Mouse (Mus musculus): ENCODE results near the gene Eftud2. TPM values are rescaled to one million over a fixed set of nuclear protein-coding genes. Genes with fewer than 3 reads are reported as not detected.
A peak's percentile ranks its signal among the peaks of the same experiment; 100 is the strongest.

Gene Eftud2
- total RNA-seq, 2 experiments from 2014 or later: 123 to 135 TPM

GRCm38 (mm10) chr11:102884616-102885219, 3.9 kb upstream of the Eftud2 start, which contains the start of gene Fam187a:
Gene Fam187a (plus strand): TSS chr11:102885169.
- intact Hi-C loops (cut with DNase I): loop anchor here (5.0 kb wide), 1 partner anchor 153 kb away; no protein-coding TSS in a partner anchor
- no peak for DNase-seq (ENCODE audit: low spot score in 2 of 2)

- peak in 1 of 2 experiments; percentile 39 for DNase-seq (ENCODE audit: low spot score in 2 of 2)
- intact Hi-C loops (cut with DNase I): loop anchor here (5.0 kb wide), 1 partner anchor 156 kb away; no protein-coding TSS in a partner anchor
Measured at GRCm38 (mm10) chr11:102881314-102882198, 771 bp upstream of the Eftud2 start.

GRCm38 (mm10) chr11:102879558-102879957, 1.2 kb downstream of the Eftud2 start:
- DNase-seq (ENCODE audit: low spot score in 2 of 2): no peak

GRCm38 (mm10) chr11:102874801-102875334, 5.9 kb downstream of the Eftud2 start:
- intact Hi-C loops (cut with DNase I): no loop called here
- peak; percentile 59 to 70 for DNase-seq (ENCODE audit: low spot score in 2 of 2)

More at GRCm38 (mm10) chr11:102879558-102879957, 1.2 kb downstream of the Eftud2 start:
- intact Hi-C loops (cut with DNase I): no loop called here

GRCm38 (mm10) chr11:102864272-102864671, 16.5 kb downstream of the Eftud2 start:
- intact Hi-C loops (cut with DNase I): loop anchor here (2.0 to 5.0 kb wide), 2 partner anchors 89 to 127 kb away; no protein-coding TSS in a partner anchor
- peak in 1 of 2 experiments; percentile 43 for DNase-seq (ENCODE audit: low spot score in 2 of 2)

- DNase-seq (ENCODE audit: low spot score in 2 of 2): peak; percentile 34 to 56
- intact Hi-C loops (cut with DNase I): loop anchor here (5.0 kb wide), 1 partner anchor 123 kb away; no protein-coding TSS in a partner anchor
Measured at GRCm38 (mm10) chr11:102859933-102860332, 20.9 kb downstream of the Eftud2 start.

GRCm38 (mm10) chr11:102858951-102859350, 21.8 kb downstream of the Eftud2 start:
- intact Hi-C loops (cut with DNase I): no loop called here
- DNase-seq (ENCODE audit: low spot score in 2 of 2): no peak

GRCm38 (mm10) chr11:102855941-102856340, 24.8 kb downstream of the Eftud2 start:
- no peak for DNase-seq (ENCODE audit: low spot score in 2 of 2)
- intact Hi-C loops (cut with DNase I): no loop called here

GRCm38 (mm10) chr11:102853760-102854159, 27.0 kb downstream of the Eftud2 start:
- intact Hi-C loops (cut with DNase I): no loop called here

GRCm38 (mm10) chr11:102851883-102852282, 28.9 kb downstream of the Eftud2 start:
- no peak for DNase-seq (ENCODE audit: low spot score in 2 of 2)
- intact Hi-C loops (cut with DNase I): no loop called here

More at GRCm38 (mm10) chr11:102853760-102854159, 27.0 kb downstream of the Eftud2 start:
- DNase-seq (ENCODE audit: low spot score in 2 of 2): no peak

- DNase-seq (ENCODE audit: low spot score in 2 of 2): no peak
- intact Hi-C loops (cut with DNase I): no loop called here
Measured at GRCm38 (mm10) chr11:102845926-102846325, 34.9 kb downstream of the Eftud2 start.

GRCm38 (mm10) chr11:102838616-102839150, 42.1 kb downstream of the Eftud2 start:
- intact Hi-C loops (cut with DNase I): no loop called here
- DNase-seq (ENCODE audit: low spot score in 2 of 2): no peak

GRCm38 (mm10) chr11:102838126-102838525, 42.7 kb downstream of the Eftud2 start:
- intact Hi-C loops (cut with DNase I): no loop called here

GRCm38 (mm10) chr11:102837385-102837784, 43.4 kb downstream of the Eftud2 start:
- intact Hi-C loops (cut with DNase I): no loop called here
- DNase-seq (ENCODE audit: low spot score in 2 of 2): no peak

More at GRCm38 (mm10) chr11:102838126-102838525, 42.7 kb downstream of the Eftud2 start:
- no peak for DNase-seq (ENCODE audit: low spot score in 2 of 2)

- intact Hi-C loops (cut with DNase I): no loop called here
- DNase-seq (ENCODE audit: low spot score in 2 of 2): no peak
Measured at GRCm38 (mm10) chr11:102836146-102836545, 44.6 kb downstream of the Eftud2 start.

GRCm38 (mm10) chr11:102835549-102835948, 45.2 kb downstream of the Eftud2 start, which contains the start of gene Higd1b:
Gene Higd1b (plus strand): TSS chr11:102835849.
- intact Hi-C loops (cut with DNase I): no loop called here
- no peak for DNase-seq (ENCODE audit: low spot score in 2 of 2)

- no peak for DNase-seq (ENCODE audit: low spot score in 2 of 2)
- intact Hi-C loops (cut with DNase I): no loop called here
Measured at GRCm38 (mm10) chr11:102834219-102834618, 46.6 kb downstream of the Eftud2 start.

GRCm38 (mm10) chr11:102832700-102833297, 48.0 kb downstream of the Eftud2 start:
- no peak for DNase-seq (ENCODE audit: low spot score in 2 of 2)
- intact Hi-C loops (cut with DNase I): no loop called here

- intact Hi-C loops (cut with DNase I): no loop called here
- DNase-seq (ENCODE audit: low spot score in 2 of 2): no peak
Measured at GRCm38 (mm10) chr11:102830276-102830675, 50.5 kb downstream of the Eftud2 start.

Data from left cerebral cortex, postnatal 36 days (tissue).